Mouse (Mus musculus) midbrain, embryonic 16.5 days (tissue): ENCODE measurements around the gene Coro1c. TPM values are rescaled to one million over a fixed set of nuclear protein-coding genes. Genes with fewer than 3 reads are reported as not detected.
"Not testable (repeated sequence)": the region's sequence is repeated elsewhere in the genome, so short reads cannot be mapped to it uniquely, and the experiment has no call there.

ENCODE experiments used
- ATAC-seq: fragments of 200-750 bp; cut with Nextera tagmentation; 2 replicates; pipeline ENCODE4 v1.8.0; 2017; ENCODE audit warnings: moderate TSS enrichment
- H3K27ac ChIP-seq: fragments of 300-500 bp; sonication (generic); 2 replicates; pipeline ENCODE4 v1.5.1; 2014; ENCODE audit warnings: mild to moderate bottlenecking, low read length, mixed read lengths
- H3K27me3 ChIP-seq: fragments of 300-500 bp; sonication (generic); 2 replicates; pipeline ENCODE4 v1.6.1; 2014; ENCODE audit warnings: low read depth, low read length, mixed read lengths; ENCODE audit not compliant: control insufficient read depth, insufficient read depth
- H3K36me3 ChIP-seq: fragments of 300-500 bp; sonication (generic); 2 replicates; pipeline ENCODE4 v1.6.1; 2014; ENCODE audit warnings: mild to moderate bottlenecking, low read length, moderate library complexity, mixed read lengths; ENCODE audit not compliant: control insufficient read depth, insufficient read depth
- H3K4me1 ChIP-seq: fragments of 300-500 bp; sonication (generic); 2 replicates; pipeline ENCODE4 v1.6.1; 2014; ENCODE audit warnings: mild to moderate bottlenecking, low read length, mixed read lengths; ENCODE audit not compliant: control insufficient read depth, insufficient read depth
- H3K4me2 ChIP-seq: fragments of 300-500 bp; sonication (generic); 2 replicates; pipeline ENCODE4 v1.6.1; 2014; ENCODE audit warnings: mild to moderate bottlenecking, low read length, mixed read lengths
- H3K4me3 ChIP-seq: fragments of 300-500 bp; sonication (generic); 2 replicates; pipeline ENCODE4 v1.5.1; 2014; ENCODE audit warnings: low read depth, mild to moderate bottlenecking, low read length, moderate library complexity, mixed read lengths
- H3K9ac ChIP-seq: fragments of 300-500 bp; sonication (generic); 2 replicates; pipeline ENCODE4 v1.6.1; 2014; ENCODE audit warnings: low read depth, low read length, mixed read lengths
- H3K9me3 ChIP-seq: fragments of 300-500 bp; sonication (generic); replicated peaks from 2 replicates; pipeline ENCODE4 v1.6.1; 2014; ENCODE audit warnings: mild to moderate bottlenecking, low read length, mixed read lengths; ENCODE audit not compliant: control insufficient read depth, poor library complexity, severe bottlenecking
- WGBS: fragments of 180-500 bp; shearing (Covaris S2); extraction: QIAGEN DNeasy Blood & Tissue Kit; methylation state at CpG from one replicate; pipeline ENCODE4 v1.1.7; 2014; 5-methylcytosine and 5-hydroxymethylcytosine counted together
- polyA plus RNA-seq: library from polyadenylated mRNA; unstranded; fragments of >200 nt; fragmentation: Nextera tagmentation; extraction: Ambion mirVana; gene quantifications from 2 replicates; pipeline ENCODE4 v1.2.1, GENCODE M21; 2015

The Coro1c gene
- polyA plus RNA-seq, 1 experiment from 2014 or later: 209 TPM

DNA sequence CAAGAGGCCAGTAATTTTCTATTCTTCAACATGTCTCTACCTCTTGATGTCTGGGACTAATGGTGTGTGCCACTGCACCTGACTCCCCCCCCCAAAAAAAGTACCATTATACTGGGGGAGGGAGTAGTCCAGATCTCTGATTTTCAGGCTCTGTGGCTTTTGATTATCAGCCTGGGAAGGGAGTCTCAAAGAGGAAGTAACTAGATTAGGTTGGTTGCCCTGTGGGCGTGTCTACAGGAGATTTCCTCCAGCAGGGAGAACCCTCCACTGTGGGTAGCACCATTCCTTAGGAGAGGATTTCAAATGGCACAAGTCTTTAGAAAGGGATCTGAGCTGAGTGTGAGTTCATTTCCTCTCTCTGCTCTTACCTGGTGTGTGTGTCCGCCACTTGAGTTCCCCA is 95.9 kb downstream of the Coro1c start:
- H3K4me1 ChIP-seq: no peaks in the 10 kb centered on the region
- no peak overlapping the region for H3K27ac ChIP-seq
- H3K9me3 ChIP-seq: peaks cover 2% of the 10 kb centered on the region; the same call in 1 of the 2 replicates
- no peaks in the 10 kb centered on the region; the same call in 1 of the 2 replicates for H3K27me3 ChIP-seq
- no peaks in the 10 kb centered on the region for H3K36me3 ChIP-seq
- 95% methylated on average over 2 of the region's 2 CpGs for WGBS
- no peak for ATAC-seq
- no peak overlapping the region for H3K9ac ChIP-seq
- no peak overlapping the region for H3K4me2 ChIP-seq
- H3K4me3 ChIP-seq: no peak overlapping the region

DNA sequence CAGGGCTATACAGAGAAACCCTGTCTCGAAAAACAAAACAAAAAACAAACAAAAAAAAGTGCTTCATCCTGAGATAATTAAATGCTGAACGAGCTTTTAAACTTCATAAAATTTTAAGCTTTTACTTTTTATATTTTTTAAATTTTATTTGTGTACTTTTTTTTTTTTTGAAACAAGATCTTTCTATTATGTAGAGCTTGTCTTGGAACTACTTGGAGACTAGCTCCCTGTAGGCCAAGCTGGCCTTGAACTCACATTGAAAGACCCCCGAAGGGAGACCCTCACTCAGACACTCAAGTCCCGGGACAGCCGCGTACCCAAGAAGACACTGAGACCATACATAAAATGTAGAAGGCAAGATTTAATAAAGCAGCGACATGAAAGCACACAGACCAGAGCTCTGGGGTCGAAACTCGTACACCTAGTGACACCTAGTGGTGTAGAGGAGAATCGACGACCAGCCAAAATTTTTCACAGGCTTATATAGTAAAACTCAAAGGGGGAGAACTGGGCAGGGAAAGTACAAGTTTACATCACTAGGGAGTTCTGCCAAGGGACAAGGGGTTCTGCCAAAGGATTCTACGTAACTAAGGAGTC is 96.6 kb downstream of the Coro1c start:
- H3K9ac ChIP-seq, H3K27me3 ChIP-seq, H3K27ac ChIP-seq, H3K4me2 ChIP-seq, H3K4me3 ChIP-seq, H3K36me3 ChIP-seq, ATAC-seq, H3K4me1 ChIP-seq, H3K9me3 ChIP-seq: not testable (repeated sequence)
- whole genome bisulfite sequencing: 25% methylated on average over 11 of the region's 12 CpGs

DNA sequence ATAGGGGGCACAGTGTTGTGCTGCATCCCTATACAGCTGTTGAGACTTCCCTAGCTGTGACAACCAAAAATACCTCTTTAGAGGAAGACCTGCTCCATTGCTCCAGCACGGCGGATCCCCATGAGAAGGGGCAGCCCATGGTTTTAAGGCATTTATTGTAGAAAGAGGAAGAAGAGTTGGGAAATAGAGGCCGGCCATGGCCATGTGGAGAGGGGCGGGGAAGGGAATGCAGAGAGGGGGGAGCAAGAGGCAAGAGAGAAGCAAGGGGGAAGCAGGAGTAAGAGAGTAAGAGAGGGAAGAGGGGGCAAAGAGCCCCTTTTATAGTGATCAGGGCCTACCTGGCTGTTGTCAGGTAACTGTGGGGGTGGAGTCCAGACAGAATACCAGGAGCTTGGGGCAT is 98.4 kb downstream of the Coro1c start:
- Histone ChIP-seq H3K4me1 (no peaks in the 10 kb centered on the region), H3K9me3 (peaks cover 2% of the 10 kb centered on the region; the same call in 1 of the 2 replicates), H3K4me3 (no peak overlapping the region), H3K27ac (no peak overlapping the region), H3K27me3 (no peaks in the 10 kb centered on the region; the same call in none of the 2 replicates), H3K4me2 (no peak overlapping the region), H3K36me3 (no peaks in the 10 kb centered on the region), H3K9ac (no peak overlapping the region)
- ATAC-seq: no peak
- WGBS: 90% methylated on average over 4 of the region's 4 CpGs

GRCm38 (mm10) chr5:113808177-113808576 is 100.4 kb downstream of the Coro1c start:
- Histone ChIP-seq H3K9me3 (0 out of 2 replicates have a peak, but pooled peaks cover 2% of the 10 kb centered on the region), H3K36me3 (no peaks in the 10 kb centered on the region), H3K27me3 (no peaks in the 10 kb centered on the region; the same call in none of the 2 replicates), H3K4me2 (no peak overlapping the region), H3K4me1 (no peaks in the 10 kb centered on the region), H3K9ac (no peak overlapping the region), H3K4me3 (no peak overlapping the region), H3K27ac (no peak overlapping the region)
- ATAC-seq: no peak
- WGBS: 86% methylated on average over 2 of the region's 2 CpGs

GRCm38 (mm10) chr5:113807712-113808111 is 100.8 kb downstream of the Coro1c start:
- Histone ChIP-seq H3K36me3 (no peaks in the 10 kb centered on the region), H3K9me3 (0 out of 2 replicates have a peak, but pooled peaks cover 2% of the 10 kb centered on the region), H3K4me3 (no peak overlapping the region), H3K4me2 (no peak overlapping the region), H3K27me3 (no peaks in the 10 kb centered on the region; the same call in none of the 2 replicates), H3K9ac (no peak overlapping the region), H3K27ac (no peak overlapping the region), H3K4me1 (no peaks in the 10 kb centered on the region)
- ATAC-seq: no peak
- 57% methylated on average over 9 of the region's 9 CpGs for WGBS

GRCm38 (mm10) chr5:113806414-113806813 is 102.1 kb downstream of the Coro1c start:
- H3K4me1 ChIP-seq: no peaks in the 10 kb centered on the region
- no peaks in the 10 kb centered on the region; the same call in none of the 2 replicates for H3K27me3 ChIP-seq
- no peaks in the 10 kb centered on the region for H3K36me3 ChIP-seq
- H3K9ac ChIP-seq: no peak overlapping the region
- H3K4me2 ChIP-seq: no peak overlapping the region
- ATAC-seq: no peak
- WGBS: 52% methylated on average over 10 of the region's 10 CpGs
- H3K27ac ChIP-seq: no peak overlapping the region
- no peak overlapping the region for H3K4me3 ChIP-seq
- H3K9me3 ChIP-seq: 0 out of 2 replicates have a peak, but pooled peaks cover 2% of the 10 kb centered on the region

DNA sequence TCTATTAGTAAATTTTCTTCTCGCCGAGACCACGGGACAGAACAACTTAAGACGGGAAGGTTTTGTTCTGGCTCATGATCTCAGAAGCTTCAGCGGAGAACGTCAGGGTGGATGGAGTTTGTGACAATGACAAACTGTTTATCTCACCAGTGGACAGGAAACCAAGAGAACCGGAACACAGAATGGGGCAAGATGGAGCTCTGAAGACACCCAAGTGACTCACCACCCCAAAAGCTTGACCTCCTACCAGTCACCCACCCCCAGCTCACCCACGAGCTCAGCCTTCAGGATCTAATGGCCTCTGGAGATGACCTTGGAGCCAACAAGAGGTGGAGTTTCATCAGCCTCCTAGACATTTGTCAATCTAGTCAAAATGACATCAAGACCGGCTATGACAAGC is 103.3 kb downstream of the Coro1c start:
- Histone ChIP-seq H3K36me3 (no peaks in the 10 kb centered on the region), H3K4me3 (no peak overlapping the region), H3K4me2 (no peak overlapping the region), H3K4me1 (no peaks in the 10 kb centered on the region), H3K27ac (no peak overlapping the region), H3K9me3 (no peaks in the 10 kb centered on the region), H3K9ac (no peak overlapping the region), H3K27me3 (no peaks in the 10 kb centered on the region; the same call in none of the 2 replicates)
- 94% methylated on average over 9 of the region's 9 CpGs for WGBS
- no peak for ATAC-seq

DNA sequence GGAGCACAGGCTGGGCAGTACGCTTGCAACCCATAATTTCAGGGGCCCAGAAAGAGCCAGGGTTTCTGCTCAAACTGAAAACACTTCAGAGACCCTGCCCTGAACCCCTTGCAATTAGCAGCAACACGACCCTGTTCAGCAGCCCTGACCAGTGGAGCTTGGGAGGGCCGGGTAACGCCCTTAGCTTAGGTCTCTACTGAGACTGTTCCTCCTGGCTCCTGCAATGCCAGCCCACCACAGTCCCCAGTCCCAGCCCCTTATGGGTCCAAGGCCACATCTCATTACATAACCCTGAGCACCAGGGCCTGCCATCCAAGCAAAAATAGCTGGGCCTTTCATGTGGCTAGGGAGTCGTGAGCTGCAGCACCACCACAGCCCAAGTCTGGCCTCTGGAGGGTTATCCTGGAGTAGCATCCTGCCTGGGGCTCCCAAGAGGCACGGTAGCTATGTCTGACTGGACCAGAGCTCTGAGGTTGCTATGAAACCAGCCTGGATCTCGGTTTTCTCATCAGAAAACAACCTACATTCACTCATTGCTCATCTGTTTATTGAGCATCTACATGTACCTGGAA is 104.1 kb downstream of the Coro1c start:
- no peak overlapping the region for H3K4me3 ChIP-seq
- no peak overlapping the region for H3K4me2 ChIP-seq
- ATAC-seq: no peak
- no peaks in the 10 kb centered on the region; the same call in 1 of the 2 replicates for H3K27me3 ChIP-seq
- no peaks in the 10 kb centered on the region for H3K9me3 ChIP-seq
- no peaks in the 10 kb centered on the region for H3K36me3 ChIP-seq
- H3K4me1 ChIP-seq: no peaks in the 10 kb centered on the region
- H3K27ac ChIP-seq: no peak overlapping the region
- H3K9ac ChIP-seq: no peak overlapping the region
- WGBS: 62% methylated on average over 7 of the region's 7 CpGs

DNA sequence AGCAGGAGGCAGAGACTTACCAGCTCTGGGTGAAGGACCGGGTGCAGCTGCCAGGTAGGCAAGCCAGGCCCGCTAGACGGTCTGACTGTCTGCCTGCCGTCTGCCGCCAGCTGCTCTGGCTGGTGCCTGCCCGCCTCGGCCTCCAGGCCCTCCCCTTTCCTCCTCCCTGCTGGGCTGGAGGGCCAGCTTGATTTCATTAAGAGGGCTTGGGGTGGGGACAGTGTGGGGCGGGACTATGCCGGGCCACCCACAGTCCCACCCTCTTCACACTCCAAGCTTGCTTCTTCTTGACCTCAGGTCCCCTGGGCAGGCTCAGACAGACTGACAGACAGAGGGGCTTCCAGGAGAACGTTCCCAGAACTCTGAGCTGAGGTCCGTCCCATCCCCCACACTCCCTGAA is 108.3 kb downstream of the Coro1c start, which contains the start of gene Tmem119:
Gene Tmem119, minus strand, starts transcription at position 237 of the 400 bp plus-strand sequence.
- no peaks in the 10 kb centered on the region for H3K9me3 ChIP-seq
- no peak within 1 kb of the TSS for H3K27ac ChIP-seq
- 3% methylated on average over 11 of the region's 11 CpGs for WGBS
- ATAC-seq: no peak
- H3K27me3 ChIP-seq: no peaks in the 10 kb centered on the region; the same call in 1 of the 2 replicates
- H3K36me3 ChIP-seq: no peaks in the 10 kb centered on the region
- no peak within 1 kb of the TSS for H3K9ac ChIP-seq
- no peak within 1 kb of the TSS for H3K4me2 ChIP-seq
- no peak within 1 kb of the TSS for H3K4me3 ChIP-seq
- H3K4me1 ChIP-seq: no peaks in the 10 kb centered on the region
